Mouse (Mus musculus) olfactory bulb, adult 2 months (tissue): ENCODE data around the gene Ulk4.

Source experiments
- CTCF ChIP-seq: fragments of 200-500 bp; IDR thresholded peaks from 2 replicates; pipeline ENCODE4 v1.5.1; 2012; ENCODE audit warnings: low read depth, mild to moderate bottlenecking, low read length, moderate library complexity; ENCODE audit not compliant: insufficient read depth
- POLR2A ChIP-seq: fragments of 200-500 bp; IDR thresholded peaks from 2 replicates; pipeline ENCODE4 v1.6.1; 2012; ENCODE audit warnings: mild to moderate bottlenecking, low read depth, low read length, moderate library complexity; ENCODE audit not compliant: insufficient read depth

DNA sequence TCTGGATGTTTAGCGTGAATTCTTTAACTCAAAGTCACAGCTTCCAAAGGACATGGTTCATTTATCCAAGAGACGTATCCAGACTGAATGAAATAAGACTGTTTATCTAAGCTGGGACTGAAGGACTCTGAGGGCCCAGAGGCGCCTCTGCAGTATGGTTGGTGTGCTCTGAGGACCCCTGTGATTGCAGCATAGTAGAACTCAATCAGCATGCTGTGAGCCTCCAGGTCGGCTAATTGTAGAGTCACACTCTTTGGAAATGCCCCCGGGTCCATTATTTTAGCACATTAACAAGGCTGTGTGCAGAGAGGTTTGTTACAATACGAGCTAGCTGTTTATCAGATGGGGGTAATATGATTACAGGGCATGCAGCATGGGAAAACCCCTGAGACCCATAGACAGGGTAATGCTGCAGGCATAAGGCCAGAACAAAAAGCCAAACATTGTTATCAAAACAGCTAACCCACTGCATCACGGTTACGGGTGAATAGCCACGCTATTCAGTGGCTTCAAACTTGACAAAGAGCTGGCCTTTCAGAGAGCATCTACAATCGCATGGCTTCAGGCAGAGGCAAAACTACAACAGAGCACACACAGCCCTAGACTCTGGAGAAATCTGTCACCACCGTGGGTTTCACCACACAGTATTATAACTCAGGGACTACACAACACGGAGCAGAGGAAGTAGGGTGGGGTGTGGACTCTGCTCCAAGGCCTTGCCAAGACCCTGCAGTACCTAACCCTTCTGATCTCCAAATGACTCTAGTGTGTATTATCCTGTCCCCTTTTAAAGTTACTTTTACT lies 215.0 kb downstream of the Ulk4 start:
- TF ChIP-seq POLR2A (no peak), CTCF (no peak)
